Mouse (Mus musculus) retina, postnatal 1 day (tissue): ENCODE results near the gene Trap1a.
A peak's percentile ranks its signal among the peaks of the same experiment; 100 is the strongest.
"Not testable (repeated sequence)": the region's sequence is repeated elsewhere in the genome, so short reads cannot be mapped to it uniquely, and the experiment has no call there.

Experiments used
- DNase-seq: peaks from one replicate; pipeline ENCODE4 v3.0.0-alpha.2; 2012

Trap1a gene

DNA sequence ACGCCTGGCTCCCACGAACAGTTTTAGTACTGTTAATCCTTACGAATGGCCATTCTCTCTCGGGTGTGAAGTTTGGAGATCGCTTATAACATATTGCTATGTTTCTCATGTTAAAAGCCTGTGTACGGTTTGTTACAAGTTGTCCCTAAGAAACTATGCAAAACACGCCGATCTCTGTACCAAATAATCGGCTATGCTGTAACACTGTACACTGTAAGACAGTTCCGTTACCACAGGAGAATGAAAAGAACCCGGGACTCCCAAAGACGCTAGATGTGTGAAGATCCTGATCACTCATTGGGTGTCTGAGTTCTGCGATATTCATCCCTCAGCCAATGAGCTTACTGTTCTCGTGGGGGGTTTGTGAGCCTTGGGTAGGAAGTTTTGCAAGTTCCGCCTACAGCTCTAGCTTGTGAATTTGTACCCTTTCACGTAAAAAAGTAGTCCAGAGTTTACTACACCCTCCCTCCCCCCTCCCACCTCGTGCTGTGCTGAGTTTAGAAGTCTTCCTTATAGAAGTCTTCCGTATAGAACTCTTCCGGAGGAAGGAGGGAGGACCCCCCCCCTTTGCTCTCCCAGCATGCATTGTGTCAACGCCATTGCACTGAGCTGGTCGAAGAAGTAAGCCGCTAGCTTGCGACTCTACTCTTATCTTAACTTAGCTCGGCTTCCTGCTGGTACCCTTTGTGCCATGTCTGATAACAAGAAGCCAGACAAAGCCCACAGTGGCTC is at the start of gene Trap1a:
Gene Trap1a (plus strand): TSS at position 421 of the 732 bp plus-strand sequence.
- DNase-seq: no peak

DNA sequence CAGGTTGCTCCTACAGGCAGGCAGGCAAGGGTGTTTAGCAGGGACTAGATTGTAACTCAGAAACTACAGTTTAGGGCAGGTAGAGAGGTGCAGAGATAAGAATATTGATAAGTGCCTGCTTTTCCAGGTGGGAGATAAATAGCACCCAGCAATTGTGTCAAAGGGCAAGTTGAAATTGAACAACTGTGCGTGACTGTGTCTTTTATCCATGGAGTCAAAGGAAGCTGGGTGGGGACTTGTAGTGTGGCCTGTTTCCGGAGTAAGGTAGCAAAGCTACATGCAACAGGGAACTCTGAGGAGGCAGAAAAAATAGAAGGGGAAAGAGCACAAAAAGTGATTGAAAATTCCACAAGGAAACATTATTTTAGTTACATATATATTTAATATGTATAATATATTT is 40.4 kb upstream of the Trap1a start:
- DNase-seq: no peak

DNA sequence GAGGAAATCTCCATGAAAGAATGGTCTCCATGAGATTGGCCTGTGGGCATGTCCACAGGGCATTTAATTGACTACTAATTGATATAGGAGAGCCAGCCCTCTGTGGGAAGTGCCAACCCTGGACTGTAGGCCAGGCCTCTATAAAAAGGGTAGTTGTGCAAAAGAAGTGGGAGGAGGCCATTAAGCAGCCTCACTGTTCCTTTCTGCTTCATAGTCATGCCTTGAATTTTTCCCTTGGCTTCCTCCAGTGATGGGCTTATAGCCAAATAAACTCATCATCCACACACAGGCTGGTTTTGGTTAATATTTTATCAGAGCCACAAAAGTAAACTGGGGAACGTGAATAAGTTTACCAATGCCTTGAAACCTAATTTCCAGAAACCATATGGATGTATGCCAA is 38.2 kb upstream of the Trap1a start:
- no peak for DNase-seq

DNA sequence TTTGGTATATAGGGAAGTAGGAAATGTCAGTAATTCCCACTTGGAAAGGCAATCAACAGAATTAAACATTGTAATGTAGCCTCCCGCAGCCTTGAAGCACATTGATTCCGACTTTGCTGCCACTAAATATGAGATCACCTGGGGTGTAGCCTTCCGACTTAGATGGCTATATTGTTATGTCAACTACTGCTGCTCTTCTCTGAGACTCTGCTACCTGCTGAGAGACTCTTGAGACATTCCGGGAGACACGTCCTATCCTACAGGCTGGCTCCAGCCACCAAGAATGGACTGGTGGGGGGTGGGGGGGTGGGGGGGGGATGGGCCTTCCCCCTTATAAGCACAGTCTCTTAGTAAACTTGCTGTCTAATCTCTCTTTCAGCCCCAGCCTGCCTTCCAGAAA is 16.1 kb upstream of the Trap1a start:
- not testable (repeated sequence) for DNase-seq

DNA sequence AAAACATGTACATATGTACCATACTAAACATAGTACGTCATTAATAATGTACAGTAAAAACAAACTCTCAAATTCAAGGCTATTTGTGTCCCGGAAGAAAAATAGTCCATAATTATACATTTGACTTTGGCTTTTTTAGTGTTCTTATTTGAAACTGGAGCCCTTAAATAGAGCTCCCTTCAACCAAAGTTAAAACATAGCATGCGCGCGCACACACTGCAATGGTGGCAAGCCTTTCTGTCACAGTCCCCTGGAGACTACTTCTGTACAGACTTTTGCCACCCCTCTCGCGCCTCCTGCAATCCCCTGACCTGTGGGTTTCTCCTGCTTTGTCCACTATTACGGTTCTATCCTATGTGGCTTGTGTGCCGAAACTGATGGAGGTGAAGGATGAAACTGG is 900 bp upstream of the Trap1a start:
- DNase-seq: no peak

DNA sequence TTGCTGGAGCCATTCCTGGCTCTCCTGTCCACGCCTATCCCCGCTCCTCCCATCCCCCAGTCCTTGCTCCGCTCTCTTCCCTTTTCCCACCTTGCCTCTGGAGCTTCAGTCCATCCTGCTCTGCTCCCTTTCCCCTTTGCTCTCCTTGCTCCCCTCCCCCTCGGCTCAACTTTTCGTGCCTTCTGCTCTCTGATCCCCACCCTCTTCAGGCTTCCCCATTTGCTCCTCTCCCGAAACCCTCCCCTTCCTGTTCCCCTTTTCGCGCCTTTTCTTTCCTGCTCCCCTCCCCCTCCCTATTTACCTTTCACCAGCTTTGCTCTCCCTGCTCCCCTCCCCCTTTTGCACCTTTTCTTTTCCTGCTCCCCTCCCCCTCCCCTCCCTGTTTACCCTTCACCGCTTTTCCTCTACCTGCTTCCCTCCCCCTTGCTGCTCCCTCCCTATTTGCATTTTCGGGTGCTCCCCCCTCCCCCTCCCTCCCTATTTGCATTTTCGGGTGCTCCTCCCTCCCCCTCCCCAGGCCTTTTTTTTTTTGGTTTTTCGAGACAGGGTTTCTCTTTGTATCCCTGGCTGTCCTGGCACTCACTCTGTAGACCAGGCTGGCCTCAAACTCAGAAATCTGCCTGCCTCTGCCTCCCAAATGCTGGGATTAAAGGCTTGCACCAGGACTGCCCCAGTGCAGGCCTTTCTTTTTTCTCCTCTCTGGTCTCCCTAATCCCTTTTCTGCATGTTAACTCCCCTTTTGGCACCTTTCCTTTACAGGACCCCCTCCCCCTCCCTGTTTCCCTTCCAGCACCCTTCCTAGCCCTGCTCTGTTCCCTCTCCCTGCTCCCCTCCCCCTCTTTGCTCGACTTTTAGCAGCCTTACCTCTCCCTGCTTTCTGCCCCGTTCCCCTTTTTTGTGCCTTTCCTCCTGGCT is 1.3 kb downstream of the Trap1a start:
- DNase-seq: no peak

DNA sequence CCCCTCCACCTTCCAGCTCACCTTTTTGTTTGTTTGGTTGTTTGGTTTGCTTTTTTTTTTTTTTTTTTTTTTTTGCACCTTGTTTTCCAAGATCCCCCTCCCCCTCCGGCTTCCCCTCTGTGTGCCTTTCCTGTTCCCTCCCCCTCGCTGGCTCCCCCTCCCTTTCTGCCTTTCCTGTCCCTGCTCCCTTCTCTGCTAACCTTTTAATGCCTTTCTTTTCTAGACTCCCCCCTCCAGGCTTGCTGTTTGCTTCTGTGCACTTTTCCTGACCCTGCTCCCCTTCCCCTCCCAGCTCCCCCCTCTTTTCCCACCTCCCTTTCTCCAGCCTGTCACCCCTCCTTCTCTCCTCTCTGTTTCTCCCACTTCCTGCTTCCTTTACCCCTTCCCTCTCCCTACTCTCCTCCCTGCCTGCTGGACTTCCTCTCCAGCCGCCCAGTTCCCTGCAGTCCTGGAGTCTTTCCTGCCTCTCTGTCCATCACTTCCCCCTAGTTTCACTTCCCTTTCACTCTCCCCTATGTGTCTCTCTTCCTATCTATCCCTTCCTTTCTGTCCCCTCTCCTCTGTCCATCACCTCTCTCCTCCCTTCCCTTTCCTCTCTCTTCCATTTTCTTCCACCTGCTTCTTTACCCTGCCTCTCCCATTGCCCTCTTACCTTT is 2.1 kb downstream of the Trap1a start:
- DNase-seq: no peak

DNA sequence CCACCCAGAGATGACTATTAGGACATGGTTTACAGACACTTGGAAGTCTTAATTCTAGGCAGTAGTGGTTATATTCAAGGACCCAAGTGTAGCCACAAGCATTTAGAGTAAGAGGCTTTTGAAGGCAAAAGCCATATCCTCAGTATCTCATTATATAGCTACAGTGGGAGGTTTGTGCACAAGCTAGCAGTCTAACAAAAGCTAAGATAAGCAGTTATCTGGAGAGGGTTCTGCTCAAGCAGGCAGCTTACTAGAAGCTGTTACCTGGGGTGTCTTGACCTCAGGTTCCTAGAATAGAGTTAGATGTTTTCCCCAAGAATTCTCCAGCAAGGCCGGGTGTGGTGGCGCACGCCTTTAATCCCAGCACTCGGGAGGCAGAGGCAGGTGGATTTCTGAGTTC is 6.1 kb downstream of the Trap1a start:
- no peak for DNase-seq

DNA sequence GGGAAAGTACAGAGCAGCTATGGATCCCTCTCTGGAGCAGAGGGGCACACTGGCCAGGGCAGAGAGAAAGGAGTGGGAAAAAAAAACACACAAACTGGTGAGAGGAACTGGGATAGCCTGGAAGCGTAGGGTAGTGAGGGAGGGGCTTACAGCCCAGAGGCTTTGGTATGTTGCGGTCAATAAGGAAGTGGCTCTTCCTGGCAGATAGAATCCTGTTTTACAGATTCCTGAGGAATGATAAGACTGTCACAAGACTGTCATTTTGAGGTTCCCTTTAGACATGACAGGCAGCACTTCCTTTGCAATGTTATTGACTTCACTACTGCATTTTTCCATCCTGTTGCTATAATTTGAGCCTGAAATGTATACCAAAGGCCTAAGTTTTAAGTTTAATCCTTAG is 7.7 kb downstream of the Trap1a start:
- DNase-seq: no peak

DNA sequence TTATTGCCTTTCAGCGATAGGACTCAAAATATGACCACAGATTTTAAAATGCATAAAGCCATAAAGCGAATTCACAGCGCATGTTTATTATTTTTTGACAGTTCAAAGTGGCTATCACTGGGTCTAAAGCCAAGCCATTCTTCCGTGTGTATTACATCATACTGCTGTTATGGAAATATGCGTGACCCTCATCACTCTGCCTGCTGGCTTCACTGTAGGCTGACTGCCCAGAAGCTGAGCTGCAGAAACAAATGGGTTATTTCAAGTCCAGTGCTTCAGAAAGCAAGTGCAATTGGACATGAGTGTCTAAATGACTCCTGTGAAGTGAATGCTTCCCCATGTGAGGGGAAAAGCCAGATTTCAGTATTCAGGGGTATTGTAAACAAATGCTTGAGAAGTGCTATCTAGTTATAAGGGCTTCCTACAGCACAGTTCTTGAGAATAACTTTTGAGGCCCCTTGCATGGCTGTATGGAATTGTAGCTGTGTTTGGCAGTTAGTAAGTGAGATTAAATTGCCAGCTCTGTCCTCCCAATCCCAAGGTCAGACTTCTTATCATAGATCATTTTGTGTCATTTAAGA is 18.8 kb downstream of the Trap1a start:
- DNase-seq: peak; percentile 11

DNA sequence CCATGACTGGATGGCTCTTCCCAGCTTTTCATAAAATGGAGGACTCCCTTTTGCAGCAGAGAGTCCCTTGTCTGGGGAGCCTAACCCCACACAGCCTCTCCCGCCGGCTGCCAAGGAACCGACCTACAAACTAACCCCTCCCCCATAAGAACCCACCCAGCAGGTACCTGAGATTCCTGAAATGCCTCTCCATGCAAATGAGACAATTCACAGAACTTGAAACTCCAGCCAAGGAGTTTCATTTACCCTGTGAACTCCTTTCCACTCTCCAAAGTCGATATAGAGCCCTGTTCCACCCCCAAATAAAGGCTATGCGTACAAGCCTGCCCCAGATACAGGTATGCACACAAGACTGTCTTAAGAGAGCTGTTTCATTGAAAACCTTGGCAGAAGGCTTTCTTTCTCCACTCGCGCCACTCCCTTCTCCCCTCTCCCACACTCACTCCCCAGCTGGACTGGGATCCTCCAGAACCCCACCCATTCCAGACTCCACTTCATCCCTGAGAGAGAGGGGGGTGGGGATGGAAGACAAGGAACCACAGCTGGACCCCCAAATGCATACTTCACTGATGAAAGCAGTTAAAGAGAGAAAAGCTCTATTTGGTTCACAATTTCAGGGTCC is 24.3 kb downstream of the Trap1a start:
- DNase-seq: no peak

DNA sequence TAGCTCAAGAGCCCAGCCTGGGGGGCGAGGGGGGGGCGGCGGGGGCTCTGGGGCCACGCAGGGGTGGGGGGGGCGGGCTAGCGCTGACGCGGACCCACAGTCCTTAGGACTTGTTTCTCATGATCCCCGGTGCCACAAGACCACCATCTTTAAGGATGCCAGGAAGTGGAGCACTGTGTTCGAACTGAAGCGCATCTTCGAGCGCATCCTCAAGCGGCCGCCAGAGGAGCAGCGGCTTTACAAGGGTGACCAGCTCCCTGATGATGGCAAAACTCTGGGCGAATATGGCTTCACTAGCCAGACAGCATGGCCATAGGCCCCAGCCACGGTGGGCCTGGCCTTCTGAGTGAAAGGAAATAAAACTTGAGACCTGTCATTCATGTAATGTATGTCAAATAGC is 24.9 kb downstream of the Trap1a start:
- no peak for DNase-seq

DNA sequence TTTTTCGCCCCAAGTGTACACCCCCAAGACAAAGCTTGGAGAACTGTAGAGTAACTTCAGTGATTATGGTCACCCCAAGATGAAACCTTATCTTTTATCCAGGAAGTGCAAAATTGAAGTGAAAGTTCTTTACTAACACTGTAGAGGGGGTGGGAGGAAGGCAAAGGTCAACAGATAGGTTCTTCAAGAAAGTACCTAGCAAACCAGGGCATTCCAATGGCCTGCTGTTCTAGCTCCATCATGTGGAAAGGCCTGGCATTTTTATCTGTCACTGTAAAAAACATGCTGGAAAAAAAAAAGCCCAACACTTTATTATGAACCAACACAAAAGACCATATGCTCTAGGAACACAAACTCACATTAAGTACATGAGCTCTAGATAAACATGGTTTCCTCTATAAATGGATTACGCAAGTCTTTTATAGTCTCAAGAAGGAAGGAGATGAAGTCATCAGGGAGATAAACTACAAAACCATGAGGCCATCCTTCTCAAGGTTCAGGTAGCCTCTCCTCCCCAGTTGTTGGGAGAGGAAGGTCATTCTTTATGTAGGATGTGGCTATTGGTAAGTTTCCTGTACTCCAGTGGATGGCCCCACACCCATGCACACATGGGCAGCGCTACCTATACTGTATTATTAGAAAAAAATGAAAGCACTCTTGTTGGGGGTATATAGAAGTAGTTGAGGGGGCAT is 33.5 kb downstream of the Trap1a start:
- no peak for DNase-seq

DNA sequence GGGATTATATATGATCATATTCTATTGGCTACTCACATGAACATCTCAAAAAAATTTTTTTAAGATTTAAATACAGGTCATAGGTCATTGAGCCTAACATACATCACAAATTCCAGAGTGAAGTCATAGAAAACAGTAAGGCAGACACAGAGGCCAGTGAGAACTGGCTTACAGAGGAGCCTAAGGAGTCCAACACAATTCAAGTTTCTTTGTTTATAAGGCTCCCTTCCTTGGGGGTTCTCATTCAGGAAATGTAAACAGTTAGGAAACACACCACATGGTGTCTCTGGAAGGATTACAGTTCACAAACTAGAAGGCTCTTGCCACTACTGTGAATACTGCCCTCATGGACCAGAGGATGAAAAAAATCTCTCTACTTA is 34.0 kb downstream of the Trap1a start:
- no peak for DNase-seq

DNA sequence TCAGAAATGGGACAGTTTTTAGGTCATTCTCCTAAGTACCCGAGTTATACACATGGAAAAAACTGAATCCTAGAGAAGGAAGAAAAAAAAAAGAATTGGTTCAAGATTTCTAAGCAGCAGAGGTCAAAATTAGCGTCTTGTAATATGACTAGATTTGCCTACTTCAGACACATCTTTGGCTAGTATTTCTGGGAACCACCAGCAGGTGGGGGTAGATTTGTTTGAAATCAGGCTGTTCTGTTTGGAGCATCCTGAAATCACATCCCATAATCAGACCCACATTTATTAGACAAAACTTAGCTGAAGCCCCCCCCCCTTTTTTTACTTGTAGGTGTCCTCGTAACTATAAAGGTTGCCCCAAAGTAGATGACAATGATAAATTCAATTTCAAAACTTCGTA is 35.6 kb downstream of the Trap1a start:
- DNase-seq: peak; percentile 22

DNA sequence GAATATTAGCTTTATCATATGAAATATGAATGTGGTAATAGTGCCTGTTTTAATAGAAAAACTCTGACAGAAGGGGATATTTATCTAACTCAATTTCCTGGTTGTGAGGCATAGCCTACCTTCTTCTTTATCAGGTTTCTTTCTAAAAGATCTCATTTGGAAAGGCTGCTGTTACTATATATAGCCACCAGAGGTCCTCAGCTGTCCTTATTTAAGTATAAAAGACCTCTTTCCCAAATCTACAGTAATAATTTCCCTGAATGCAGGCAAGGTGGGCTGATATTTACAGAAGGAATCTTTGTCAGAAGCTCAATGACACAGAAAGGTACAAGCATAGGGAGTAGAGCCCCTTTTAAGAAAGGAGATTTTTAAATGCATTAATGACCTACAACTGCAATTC is 39.2 kb downstream of the Trap1a start:
- peak; percentile 27 for DNase-seq
